Mouse (Mus musculus): ENCODE measurements at regions not wholly inside any gene's neighbourhood (a gene's known extent, or its start where the extent isn't known, plus 50 kb on each side); places are given as distances from the start of the nearest gene placed in this dataset.

- TF ChIP-seq CTCF (IDR thresholded peaks at IDR 0.05; ENCODE audit: low read depth, low read length): no peak
- no peak for TF ChIP-seq POLR2AphosphoS5 (IDR thresholded peaks at IDR 0.05; ENCODE audit: insufficient replicate concordance, low read depth, low read length)
- TF ChIP-seq GATA1 (IDR thresholded peaks at IDR 0.05; ENCODE audit: borderline replicate concordance, low read length): no peak
These were observed 118.0 kb downstream of the Gm11011 start for GRCm38 (mm10) chr2:169469538-169469937.
